Mouse (Mus musculus): ENCODE data around the gene Tmprss11c.
"Not testable (repeated sequence)": the region's sequence is repeated elsewhere in the genome, so short reads cannot be mapped to it uniquely, and the experiment has no call there.

Gene Tmprss11c

DNA sequence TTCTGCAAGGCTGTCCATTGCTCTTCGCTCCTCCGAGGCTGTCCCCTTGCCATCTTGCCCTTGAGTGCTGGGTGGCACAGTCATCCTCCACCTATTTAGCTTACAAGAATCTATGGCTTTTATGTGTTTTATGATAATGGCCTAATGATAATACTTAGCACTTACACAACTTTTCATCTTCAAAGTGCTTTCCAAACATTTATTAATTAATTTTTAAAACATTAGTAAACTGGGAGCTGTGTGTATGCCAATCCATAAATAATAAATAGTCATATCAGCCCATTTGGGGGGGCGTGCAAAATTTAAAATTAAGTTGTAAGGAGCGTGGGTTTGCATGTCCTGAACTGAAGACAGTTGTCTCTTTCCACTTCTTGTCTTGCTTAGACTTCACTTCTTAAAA lies at the start of gene Tmprss11c:
Tmprss11c (minus strand) TSS at position 101 of the 400 bp plus-strand sequence.
- no peak for DNase-seq (ENCODE audit: low spot score in 2 of 2)

DNA sequence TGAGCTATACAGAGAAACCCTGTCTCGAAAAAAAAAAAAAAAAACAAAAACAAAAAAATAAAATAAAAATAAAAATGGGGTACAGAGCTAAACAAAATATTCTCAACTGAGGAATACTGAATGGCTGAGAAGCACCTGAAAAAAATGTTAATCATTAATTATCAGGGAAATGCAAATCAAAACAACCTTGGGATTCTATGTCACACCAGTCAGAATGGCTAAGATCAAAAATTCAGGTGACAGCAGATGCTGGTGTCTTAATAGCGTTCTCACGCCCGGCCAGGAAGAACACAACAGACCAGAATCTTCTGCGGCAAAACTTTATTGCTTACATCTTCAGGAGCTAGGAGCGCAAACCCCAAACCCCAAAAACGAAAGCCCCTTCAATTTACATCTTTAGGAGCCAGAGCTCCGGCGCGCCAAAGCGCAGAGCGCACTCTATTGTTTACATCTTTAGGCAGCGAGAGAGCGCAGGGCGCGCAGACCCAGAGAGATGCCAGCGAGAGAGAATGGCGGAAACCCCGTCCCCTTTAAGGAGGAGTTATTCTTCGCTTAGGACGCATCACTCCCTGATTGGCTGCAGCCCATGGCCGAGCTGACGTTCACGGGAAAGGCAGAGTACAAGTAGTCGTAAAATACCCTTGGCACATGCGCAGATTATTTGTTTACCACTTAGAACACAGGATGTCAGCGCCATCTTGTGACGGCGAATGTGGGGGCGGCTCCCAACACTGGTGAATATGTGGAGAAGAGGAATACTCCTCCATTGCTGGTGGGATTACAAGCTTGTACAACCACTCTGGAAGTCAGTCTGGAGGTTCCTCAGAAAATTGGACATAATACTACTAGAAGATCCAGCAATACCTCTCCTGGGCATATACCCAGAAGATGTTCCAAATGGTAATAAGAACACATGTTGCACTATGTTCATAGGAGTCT lies 29.2 kb upstream of the Tmprss11c start:
- not testable (repeated sequence) for DNase-seq (ENCODE audit: low spot score in 2 of 2)

DNA sequence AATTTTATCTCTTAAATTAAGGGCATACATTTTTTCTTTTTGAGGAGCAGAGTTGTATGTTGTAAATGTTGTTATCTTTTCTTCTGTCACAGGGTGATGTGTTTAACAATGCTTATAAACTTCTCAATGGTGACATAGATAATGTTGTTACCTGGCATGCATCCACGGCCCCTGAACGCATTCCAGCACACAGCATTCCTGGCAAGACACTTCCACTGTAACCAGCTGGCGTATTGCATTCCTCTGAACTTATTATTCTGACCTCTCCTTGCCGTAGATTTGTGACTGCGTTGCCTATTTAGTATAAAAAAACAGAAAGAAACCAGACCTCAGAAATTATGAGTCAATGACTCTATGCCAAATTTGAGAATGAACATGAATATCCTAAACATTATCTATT lies 17.0 kb upstream of the Tmprss11c start:
- DNase-seq (ENCODE audit: low spot score in 2 of 2): no peak

DNA sequence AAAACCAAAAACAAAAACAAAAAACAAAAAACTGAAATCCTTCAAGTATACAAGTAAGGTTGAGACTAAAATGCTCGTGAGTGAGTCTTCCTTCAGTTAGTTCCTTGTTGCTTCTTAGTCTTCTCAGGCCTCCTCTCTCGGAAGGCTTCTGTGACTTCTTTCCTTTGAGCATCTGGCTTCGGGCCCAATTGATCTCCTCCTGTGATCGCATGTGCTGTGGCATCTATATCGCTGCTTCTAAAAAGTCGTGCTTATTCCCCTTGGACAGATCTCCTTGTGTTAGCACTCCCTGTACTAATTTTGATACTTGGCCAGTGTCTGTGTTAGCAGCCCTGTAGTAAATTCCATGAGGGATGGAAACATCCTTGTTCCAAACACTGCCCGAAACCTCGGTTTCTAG lies 14.8 kb upstream of the Tmprss11c start:
- no peak for DNase-seq (ENCODE audit: low spot score in 2 of 2)

DNA sequence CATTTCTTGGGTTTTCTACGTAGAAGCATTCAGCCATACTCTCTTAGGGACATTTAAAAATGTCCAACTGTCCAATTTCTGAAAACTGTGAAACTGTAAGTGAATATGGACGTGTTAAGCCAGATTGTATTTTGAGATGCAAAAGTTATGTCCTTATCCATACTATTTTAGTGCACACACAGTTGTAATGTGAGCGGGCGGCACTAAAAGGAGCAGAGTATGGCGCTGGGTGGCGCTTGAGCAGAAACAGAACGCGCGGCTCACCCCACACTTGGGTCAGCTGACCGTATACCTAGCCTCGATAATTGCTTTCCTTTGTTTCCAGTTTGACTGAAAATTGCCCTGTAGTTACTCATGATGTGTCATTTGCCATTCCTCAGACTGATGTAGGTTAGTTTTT lies 42.5 kb downstream of the Tmprss11c start:
- no peak for DNase-seq (ENCODE audit: low spot score in 2 of 2)

DNA sequence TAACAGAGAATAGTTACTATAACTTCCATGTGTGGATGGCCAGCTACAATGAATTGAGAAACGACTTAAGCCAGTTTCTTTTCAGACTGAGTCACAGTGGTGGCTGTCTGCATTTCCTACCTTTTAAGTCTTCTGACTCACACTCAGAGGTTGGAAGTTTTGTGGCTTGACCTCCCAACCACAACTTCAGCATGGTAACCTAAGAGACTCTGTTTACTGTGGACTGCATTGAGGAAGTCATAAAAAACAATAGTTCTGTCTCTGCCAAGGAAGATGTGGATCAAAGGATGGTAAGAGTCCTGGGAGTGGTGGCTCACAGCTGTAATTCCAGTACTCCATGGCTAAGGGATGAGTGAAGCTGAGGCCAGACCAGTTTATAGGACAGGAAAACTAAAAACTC lies 44.2 kb downstream of the Tmprss11c start:
- DNase-seq (ENCODE audit: low spot score in 2 of 2): no peak

DNA sequence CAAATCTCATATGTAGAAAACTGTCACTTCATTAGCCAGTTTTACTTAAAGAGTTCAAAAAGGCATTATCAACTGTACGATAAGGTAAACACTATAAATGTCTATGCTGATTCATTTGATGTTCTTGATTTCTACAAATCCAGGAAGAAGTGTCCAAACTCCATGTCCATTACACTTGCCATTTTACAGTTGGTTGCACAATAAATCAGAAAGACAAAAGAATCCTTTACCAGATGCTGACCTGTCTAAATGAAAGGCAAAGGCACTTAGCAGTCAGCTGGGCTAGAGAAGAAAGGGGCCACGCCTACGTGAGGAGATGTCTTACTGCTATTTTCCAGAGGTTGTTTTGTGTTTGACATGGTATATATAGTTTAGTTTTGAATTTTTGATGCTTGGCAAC lies 44.8 kb downstream of the Tmprss11c start:
- no peak for DNase-seq (ENCODE audit: low spot score in 2 of 2)

DNA sequence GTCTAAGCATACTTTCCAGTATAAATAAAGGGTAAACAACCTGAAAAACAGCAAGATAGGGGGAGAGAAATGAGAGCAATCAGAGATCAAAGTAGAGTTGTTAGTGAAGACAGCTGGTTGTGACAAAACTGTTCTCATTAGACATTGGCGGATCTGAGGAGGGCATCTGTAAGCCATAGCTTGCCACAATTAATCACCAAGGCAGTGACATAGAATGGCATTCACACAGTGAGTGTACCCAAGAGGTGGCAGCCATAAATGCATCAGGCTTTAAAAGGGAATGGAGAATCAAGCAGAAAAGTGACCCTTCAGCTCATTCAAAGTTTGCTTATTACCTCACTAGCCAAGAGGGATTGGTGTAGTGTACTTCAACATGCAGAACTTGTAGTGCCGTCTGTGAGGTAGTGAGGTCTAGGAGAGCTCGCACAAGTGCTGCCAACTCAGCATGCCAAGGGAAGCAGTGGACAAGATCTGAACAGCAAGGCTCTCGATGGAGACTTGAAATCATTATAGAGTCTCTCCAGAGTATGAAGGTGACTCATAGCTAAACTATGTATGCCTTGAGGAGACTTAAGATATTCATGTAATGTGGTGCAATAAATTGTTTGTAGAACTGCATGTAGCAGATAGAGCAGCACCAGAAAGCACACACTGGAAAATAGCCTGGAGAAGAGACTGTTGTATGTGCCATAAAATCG lies 61.8 kb downstream of the Tmprss11c start:
- DNase-seq (ENCODE audit: low spot score in 2 of 2): no peak

DNA sequence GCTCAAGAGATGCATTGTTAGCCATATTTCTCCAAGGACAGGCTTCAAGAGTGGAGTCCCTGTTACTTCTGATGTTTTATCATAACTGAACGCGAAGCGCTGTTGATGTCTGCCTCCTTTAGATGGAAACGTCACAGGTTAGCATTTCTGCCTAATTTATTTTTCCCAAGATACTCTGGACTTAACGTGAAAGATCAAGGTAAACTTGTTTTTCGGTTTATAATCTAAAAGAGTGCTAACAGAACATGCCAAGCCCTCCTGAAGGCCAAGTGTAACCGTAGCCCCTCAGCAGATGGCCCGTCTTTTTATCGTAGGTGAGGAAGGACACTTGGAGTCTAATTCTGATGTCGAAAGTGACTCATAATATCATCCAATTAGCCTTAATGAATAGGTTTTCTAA lies 91.3 kb downstream of the Tmprss11c start, which contains the start of gene Gnrhr:
Gnrhr (minus strand) TSS at position 101 of the 400 bp plus-strand sequence.
- no peak for DNase-seq (ENCODE audit: low spot score in 2 of 2)

DNA sequence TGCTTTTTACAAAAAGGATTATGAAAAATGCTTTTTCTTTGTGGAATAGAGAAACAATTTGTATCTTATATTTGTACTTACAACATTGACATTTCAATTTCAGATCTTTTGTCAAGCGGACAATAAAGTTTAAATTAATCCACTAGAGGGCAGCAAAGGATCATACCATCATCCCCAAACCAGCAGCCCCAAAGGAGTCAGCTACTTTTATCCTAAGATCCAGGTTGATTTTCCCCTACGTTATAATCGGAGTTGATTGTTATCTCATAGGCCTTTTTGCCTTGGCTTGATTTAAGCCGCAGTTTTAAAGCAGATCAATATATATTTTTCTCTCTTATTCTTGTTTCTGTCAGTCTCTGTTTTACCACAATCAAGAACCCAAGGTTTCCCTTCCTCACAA lies 97.8 kb downstream of the Tmprss11c start:
- DNase-seq (ENCODE audit: low spot score in 2 of 2): no peak

DNA sequence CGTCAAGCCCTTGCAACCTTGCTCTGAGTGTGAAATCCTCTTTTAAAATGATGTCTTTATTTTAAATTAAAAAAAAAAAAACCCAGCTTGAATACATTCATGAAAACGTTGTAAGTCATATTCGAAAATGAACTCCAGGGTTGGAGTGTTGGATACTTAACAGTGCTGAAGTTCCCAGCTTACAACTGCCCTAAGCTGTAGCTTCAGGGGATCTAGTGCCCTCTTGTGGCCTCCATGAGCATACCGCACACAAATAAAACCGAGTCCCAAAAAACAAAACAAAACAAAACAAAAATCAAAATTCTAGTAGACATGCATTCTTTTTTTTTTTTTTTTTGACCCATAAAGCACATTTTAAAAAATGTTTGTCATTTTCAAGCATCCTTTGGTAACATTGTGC lies 98.3 kb downstream of the Tmprss11c start:
- peak in 1 of 2 experiments; percentile 8 for DNase-seq (ENCODE audit: low spot score in 2 of 2)

DNA sequence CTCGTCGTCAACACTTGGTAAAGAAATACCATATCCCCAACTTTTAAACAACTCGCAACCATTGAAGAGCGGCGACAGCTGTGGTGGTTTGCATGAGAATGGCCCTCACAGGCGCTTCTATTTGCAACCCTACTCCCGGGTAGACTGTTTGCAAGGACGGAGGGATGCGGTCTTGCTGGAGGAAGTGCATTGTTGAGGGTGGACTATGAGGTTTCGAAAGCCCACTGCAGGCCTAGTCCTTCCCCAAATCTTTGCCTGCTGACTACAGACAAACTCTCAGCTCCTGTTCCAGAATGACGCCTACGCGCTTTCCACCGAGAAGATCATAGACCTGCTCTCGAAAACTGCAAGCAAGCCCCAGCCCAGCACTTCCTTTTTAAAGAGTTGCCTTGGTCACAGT lies 98.8 kb downstream of the Tmprss11c start:
- no peak for DNase-seq (ENCODE audit: low spot score in 2 of 2)

DNA sequence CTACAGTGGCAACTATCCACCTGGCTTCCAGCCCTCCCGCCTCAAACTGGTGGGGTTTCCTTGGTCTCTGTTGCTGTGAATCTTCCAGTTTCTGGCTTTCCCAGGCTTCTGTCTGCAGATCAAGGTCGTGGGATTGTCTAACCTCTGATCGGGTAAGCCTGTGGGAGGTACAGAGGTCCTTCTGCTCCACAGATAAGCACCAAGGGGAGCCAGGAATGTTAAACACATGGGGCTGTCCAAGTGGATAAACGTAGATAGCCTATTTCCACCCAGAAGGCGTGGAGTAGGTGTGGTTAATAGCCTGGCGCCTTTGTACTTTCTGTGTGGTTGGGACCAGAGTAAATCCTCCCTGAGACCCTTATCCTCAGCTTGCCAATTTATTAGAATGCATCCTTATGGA lies 101.7 kb downstream of the Tmprss11c start:
- no peak for DNase-seq (ENCODE audit: low spot score in 2 of 2)

Measured in urinary bladder, postnatal 36 days (tissue).